Mouse (Mus musculus): ENCODE measurements around the gene Nrg4.

Gene Nrg4

DNA sequence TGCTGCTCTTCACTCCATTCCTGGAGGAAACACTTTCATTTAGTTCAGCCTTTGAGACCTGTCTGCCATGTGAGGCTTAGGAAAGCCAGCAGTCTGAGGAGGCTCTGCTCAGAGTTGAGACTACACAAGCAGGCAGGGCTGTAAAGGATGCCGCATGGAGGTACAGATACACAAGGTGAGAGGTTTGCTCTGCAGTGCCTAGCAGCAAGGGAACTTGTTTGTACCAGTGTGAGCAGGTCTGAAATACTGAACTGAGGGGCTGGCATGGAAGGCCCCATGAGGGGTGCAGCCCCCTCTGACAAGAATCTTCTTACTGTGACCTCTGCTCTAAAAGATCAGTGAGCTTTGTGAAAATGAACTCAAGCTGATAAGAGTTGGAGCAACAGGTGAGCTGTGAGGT is 113.2 kb downstream of the Nrg4 start:
- no peak for DNase-seq (ENCODE audit: low spot score)

DNA sequence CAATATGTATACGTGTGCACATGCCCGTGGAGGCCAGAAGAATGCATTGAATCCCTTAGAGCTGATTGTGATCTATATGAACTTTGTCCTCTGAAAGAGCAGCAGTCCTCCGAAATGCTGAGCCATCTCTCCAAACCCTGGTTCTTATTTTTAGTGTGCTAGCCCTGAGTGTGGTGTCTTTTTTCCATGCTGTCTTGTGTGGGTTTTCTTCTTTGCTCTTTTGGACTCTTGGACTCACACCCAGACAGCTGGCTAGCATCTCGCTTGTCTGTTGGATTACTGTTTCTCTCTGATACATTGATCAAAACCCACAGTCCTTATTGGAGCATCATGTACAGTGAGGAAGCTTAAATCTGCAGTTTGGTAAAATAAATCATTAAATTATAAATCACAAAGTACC is 115.0 kb downstream of the Nrg4 start:
- no peak for DNase-seq (ENCODE audit: low spot score)

DNA sequence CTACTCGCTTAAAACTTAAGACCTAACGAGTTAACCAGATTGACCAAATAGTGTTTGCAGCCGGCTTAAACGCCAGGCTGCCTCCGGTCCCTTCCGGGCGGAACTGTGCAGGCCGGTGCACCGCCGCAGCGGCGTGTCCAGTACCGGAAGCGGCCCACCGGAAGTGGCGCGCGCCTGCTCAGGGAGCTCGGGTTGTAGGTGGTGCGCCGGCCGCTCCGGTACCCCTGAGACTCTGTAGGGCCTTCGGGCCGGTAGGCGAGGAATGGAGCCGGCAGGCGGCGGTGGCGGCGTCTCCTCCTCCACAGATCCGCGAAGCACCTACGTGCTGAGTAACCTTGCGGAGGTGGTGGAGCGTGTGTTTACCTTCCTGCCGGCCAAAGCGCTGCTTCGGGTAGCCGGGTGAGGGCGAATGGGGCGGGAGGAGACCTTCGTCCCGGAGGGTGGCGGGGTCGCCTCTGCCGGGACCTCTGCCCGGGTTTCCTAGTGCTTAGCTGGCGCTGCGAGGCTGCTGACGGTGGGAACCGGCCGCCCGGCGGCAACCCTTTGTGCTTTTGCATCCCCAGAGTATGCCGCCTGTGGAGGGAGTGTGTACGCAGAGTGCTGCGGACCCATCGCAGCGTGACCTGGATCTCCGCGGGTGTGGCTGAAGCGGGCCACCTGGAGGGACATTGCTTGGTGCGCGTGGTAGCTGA is 117.7 kb downstream of the Nrg4 start, which contains the start of gene Fbxo22:
TSS of gene Fbxo22 (plus strand) at position 136 of the 692 bp plus-strand sequence.
- DNase-seq (ENCODE audit: low spot score), result peak; percentile 95

DNA sequence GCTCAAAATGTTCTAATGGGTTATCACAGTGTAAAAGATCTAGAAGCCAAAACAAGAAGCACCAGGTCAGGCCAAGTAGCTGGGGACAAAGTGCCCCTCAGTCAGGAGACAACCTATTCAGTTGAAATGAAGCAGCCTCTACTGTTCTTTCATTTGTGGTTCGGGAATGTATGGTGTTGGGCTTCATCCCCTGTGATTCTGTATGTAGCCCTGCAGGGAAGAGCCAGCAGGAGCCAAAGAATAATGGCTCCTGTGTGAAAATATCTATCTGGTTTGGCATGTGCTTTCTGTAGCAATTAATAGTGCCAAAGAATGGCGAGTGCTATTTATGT is 118.2 kb downstream of the Nrg4 start:
- DNase-seq (ENCODE audit: low spot score), result no peak

DNA sequence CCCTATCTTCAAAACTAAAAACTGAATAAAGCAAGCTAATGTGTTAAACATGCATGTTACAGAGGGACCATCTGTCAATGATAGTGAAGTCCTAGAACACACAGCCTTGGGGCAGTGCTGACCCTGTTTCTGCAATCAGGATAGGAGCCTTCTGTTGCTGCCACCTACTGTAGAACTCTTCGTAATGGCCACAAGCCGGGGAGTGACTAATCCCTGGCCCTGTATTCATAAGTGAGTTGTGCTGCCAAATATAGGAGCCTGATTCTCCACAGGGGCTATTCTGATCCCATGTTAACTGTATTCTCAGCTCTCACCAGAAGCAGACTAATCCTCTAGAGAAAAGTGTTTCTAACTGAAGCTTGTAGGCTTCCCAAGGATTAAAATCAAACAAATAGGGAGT is 127.3 kb downstream of the Nrg4 start:
- DNase-seq (ENCODE audit: low spot score), result no peak

DNA sequence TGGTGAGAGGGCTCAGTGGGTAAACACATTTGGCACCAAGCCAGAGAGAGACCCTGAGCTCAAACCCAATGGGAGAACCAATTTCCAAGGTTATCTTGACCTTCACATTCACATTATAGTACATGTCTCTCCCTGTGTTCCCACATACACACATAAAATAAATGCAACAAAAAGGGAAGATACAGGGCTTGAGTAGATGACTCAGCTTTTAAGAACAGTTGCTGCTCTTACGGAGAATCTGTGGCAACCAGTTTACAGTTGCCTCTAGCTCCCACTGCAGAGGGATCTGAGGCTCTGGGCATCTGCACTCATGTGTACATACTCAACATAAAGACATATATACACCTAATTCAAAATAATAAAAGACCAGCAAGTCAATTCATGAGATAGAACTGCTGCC is 128.4 kb downstream of the Nrg4 start:
- DNase-seq (ENCODE audit: low spot score), result no peak

DNA sequence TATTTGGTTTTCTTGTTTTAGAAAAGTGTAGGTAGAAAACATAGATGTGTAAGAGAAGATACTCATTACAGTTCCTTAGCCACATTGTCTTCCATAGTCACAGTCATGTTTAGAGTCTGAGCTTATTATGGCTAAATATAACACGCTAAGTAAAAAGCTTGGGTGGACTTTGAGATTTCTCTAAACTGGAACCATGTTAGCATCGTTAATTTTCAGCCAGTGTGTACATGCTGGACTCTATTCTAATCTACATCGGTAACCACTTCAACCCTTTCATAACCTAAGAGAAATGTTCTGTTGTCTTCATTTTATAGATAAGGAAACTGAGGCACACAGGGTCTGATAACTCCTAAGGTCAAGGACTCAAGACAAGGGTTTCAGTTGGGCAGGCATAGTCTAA is 130.8 kb downstream of the Nrg4 start:
- no peak for DNase-seq (ENCODE audit: low spot score)

DNA sequence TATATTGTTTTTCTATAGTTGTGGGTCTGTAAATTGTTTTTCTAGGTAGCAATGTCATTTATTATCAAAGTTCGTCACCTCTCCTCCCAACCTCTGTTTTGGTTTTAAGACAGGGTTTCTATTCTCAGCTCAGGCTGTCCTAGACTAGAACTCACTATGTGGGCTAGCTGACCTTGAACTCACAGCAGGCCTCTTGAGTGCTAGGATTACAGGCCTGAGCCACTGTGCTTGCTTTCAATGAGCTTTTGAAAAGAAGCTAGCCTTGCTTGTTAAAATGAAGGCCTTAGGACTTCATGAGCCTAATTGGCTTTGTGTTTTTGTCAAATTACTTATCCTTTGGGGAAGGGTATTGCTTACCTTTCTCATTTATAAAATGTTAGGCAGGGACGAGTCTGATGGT is 152.4 kb downstream of the Nrg4 start:
- no peak for DNase-seq (ENCODE audit: low spot score)

DNA sequence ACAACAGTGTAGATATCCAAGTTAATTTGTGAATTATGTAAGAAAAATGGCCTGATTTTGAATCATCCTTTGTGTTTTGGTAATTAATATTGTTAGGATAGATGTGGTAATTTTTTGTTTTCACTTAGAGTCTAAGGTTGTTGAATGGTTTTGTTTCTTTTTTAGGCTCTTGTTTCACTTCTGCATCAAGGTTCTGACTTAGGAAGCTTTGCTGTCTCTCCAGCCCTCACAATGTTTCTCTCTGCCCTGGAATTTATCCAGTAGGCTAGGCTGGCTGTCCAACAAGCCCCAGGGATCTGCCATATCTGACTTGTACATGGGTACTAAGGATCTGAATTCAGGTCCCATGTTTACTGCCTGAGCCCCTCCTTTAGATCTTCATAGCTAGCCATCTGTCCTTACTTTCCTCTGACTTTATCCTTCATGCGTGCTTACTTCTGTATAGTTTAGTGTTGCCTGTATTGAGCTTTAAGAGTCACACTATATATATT is 154.4 kb downstream of the Nrg4 start:
- DNase-seq (ENCODE audit: low spot score), result no peak

DNA sequence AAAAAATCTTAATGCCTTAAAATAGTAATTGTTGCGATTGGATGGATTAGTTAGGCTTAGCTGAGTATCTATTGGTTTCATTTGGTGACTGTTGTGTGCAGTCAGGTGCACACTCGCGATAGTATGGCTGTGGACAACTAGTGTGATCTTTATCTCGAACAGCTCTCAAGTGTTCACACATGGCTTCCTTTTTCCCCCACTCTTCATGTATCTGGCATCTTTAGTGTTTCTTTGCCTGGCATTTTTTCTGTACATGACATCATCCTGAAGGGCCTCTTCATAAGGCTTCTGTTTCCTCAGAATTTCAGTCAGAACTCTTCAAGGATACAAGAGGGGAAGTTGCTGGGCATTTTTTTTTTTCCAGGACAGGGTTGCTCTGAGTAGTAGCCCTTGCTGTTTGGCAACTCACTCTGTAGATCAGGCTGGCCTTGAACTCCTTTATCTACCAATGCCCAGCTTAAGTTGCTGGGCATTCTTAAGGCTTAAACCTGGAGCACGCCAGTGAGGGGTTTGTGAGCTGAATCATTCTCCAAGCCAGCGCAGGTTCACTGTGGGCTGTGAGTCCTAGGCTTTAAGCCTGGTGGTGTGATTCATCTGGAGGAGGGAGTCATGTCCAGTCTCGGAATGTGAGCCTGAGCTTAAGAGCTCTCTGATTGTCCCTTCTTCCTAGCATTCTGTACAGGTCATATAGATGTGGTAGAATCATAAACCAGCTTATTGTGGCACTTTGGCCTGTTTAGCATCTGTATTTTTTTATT is 155.8 kb downstream of the Nrg4 start:
- DNase-seq (ENCODE audit: low spot score), result no peak
